Comparison of ENCODE assay signal across 8 mouse cellular contexts in the genomic region with DNA sequence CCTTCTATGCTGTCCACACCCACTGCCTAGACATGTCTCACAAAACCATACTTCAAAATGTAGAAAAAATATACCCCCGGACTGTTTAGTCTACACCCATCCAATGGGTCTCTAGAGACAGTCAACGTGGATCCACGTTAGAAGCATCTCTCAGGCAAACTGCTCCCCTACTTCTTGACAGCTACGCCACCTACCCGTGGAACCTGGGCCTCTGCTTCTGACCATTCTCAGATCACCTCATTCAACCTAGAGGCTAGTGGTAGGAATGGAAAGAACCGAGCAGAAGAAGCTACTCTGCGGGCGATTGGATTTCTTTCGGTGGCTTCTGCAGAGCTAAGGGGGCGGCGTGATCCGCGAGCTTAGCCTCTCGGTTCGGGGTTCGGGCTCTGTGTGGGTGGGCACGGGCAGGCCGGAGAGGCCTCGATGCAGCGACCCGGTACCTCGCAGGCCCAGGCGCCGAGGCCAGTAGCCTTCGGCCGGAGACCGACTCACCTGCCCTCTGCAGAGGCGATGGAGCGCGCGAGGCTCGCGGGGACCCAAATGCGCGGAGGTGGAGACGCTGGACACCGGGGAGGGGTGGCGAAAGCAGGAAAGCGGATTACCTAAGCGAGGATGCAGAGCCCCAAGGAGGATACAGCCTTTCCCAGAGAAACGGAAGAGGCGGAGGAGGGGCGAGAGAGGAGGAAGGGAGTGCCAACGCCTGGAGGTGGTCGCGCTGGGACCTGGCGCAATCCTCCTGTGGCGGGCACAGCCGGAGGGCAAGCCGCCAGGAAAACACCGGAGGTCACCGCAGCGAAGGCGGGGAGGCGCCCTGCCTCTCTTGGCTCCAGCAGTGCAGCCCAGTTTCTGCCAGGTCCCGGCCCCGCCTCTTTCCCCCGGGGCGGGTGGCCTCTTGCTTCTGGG. TPM values are rescaled to one million over a fixed set of nuclear protein-coding genes. Genes with fewer than 3 reads are reported as not detected.
DNase-seq lines count a peak whose midpoint lies in the region; ATAC-seq and TF ChIP-seq lines count a peak whose summit lies in the region.

A gene (minus strand): TSS at position 779 of the 903 bp plus-strand sequence.

- ATAC-seq in erythroblast, adult 5-6 weeks (replicated peaks; ENCODE audit: low FRiP score, poor library complexity, severe bottlenecking): peak; percentile 90
- peak; percentile 92 for ATAC-seq in kidney, embryonic 15.5 days (replicated peaks; ENCODE audit: low FRiP score)
- ATAC-seq in liver, embryonic 11.5 days (replicated peaks; ENCODE audit: low FRiP score): peak; percentile 75

- no peaks in the 10 kb centered on the region for H3K79me2 ChIP-seq in myocyte (ENCODE audit: control insufficient read depth, insufficient read depth)

- peak within 1 kb of the TSS; percentile 81 for H3K4me2 ChIP-seq in kidney, embryonic 15.5 days
- H3K4me2 ChIP-seq in liver, embryonic 11.5 days: peak within 1 kb of the TSS; percentile 96
- H3K4me2 ChIP-seq in myocyte (ENCODE audit: low read depth): peak within 1 kb of the TSS; percentile 82

- WGBS in heart, embryonic 10.5 days: 2% methylated on average over 58 of the region's 59 CpGs
- whole genome bisulfite sequencing in kidney, embryonic 15.5 days: under 1% methylated on average over 59 of the region's 59 CpGs
- under 1% methylated on average over 57 of the region's 59 CpGs for WGBS in liver, embryonic 11.5 days

- peaks cover 11% of the 10 kb centered on the region; the same call in 1 of the 2 replicates for H3K4me1 ChIP-seq in heart, embryonic 10.5 days
- peaks cover 16% of the 10 kb centered on the region for H3K4me1 ChIP-seq in kidney, embryonic 15.5 days
- H3K4me1 ChIP-seq in liver, embryonic 11.5 days (replicated peaks; ENCODE audit: control insufficient read depth, insufficient read depth, low read length): peaks cover 8% of the 10 kb centered on the region; the same call in 1 of the 2 replicates

- H3ac ChIP-seq in myocyte (ENCODE audit: control insufficient read depth, insufficient read length): no peak within 1 kb of the TSS

- no peaks in the 10 kb centered on the region for H3K36me3 ChIP-seq in heart, embryonic 10.5 days
- H3K36me3 ChIP-seq in kidney, embryonic 15.5 days: no peaks in the 10 kb centered on the region
- no peaks in the 10 kb centered on the region for H3K36me3 ChIP-seq in liver, embryonic 11.5 days (ENCODE audit: control insufficient read depth, insufficient read depth, low read length)
- no peaks in the 10 kb centered on the region for H3K36me3 ChIP-seq in myocyte (ENCODE audit: control insufficient read depth, insufficient read depth)

- H3K9ac ChIP-seq in kidney, embryonic 15.5 days: peak within 1 kb of the TSS; percentile 70
- peak within 1 kb of the TSS; percentile 72 for H3K9ac ChIP-seq in liver, embryonic 11.5 days (ENCODE audit: low read depth, low read length)

- DNase-seq in CD4-positive helper T cell, adult 2 months (ENCODE audit: low read depth, low spot score): peak; percentile 85
- DNase-seq in brain, adult 2 months (ENCODE audit: low read depth, low spot score): peak; percentile 94
- DNase-seq in heart, embryonic 10.5 days (ENCODE audit: low spot score): peak; percentile 78
- DNase-seq in liver, embryonic 11.5 days (ENCODE audit: low spot score): peak; percentile 72
- DNase-seq in spleen, postnatal 4 days (ENCODE audit: low spot score in 2 of 2): peak; percentile 70 to 85

- H3K27ac ChIP-seq in heart, embryonic 10.5 days: peak within 1 kb of the TSS; percentile 93
- peak within 1 kb of the TSS; percentile 74 for H3K27ac ChIP-seq in kidney, embryonic 15.5 days
- H3K27ac ChIP-seq in liver, embryonic 11.5 days (ENCODE audit: low read depth, low read length): no peak within 1 kb of the TSS

- peak within 1 kb of the TSS; percentile 73 for H3K4me3 ChIP-seq in heart, embryonic 10.5 days
- peak within 1 kb of the TSS; percentile 57 for H3K4me3 ChIP-seq in kidney, embryonic 15.5 days (replicated peaks)
- H3K4me3 ChIP-seq in liver, embryonic 11.5 days (ENCODE audit: low read depth, low read length): peak within 1 kb of the TSS; percentile 75
- H3K4me3 ChIP-seq in myocyte: peak within 1 kb of the TSS; percentile 46

- TF ChIP-seq POLR2A in myocyte (IDR thresholded peaks at IDR 0.05; ENCODE audit: insufficient read length, low read depth): peak; percentile 63

- no peaks in the 10 kb centered on the region for H3K9me3 ChIP-seq in heart, embryonic 10.5 days
- H3K9me3 ChIP-seq in kidney, embryonic 15.5 days (replicated peaks): no peaks in the 10 kb centered on the region
- H3K9me3 ChIP-seq in liver, embryonic 11.5 days (ENCODE audit: control insufficient read depth, low read length): no peaks in the 10 kb centered on the region

- H3K27me3 ChIP-seq in heart, embryonic 10.5 days (ENCODE audit: insufficient read depth, poor library complexity, severe bottlenecking): no peaks in the 10 kb centered on the region
- H3K27me3 ChIP-seq in kidney, embryonic 15.5 days: no peaks in the 10 kb centered on the region
- no peaks in the 10 kb centered on the region for H3K27me3 ChIP-seq in liver, embryonic 11.5 days (replicated peaks; ENCODE audit: control insufficient read depth, insufficient read depth, low read length)
- H3K27me3 ChIP-seq in myocyte (ENCODE audit: control insufficient read depth, insufficient read depth, insufficient read length): no peaks in the 10 kb centered on the region

TF ChIP-seq in myocyte, 11 proteins besides CTCF, POLR2A, EP300 and RAD21:
- TF ChIP-seq POLR2AphosphoS2 (IDR thresholded peaks at IDR 0.05; ENCODE audit: insufficient read length, low read depth) (no peak), TCF12 (IDR thresholded peaks at IDR 0.05; ENCODE audit: insufficient read depth, poor library complexity, severe bottlenecking) (no peak), USF1 (IDR thresholded peaks at IDR 0.05; ENCODE audit: low read depth) (no peak), MAX (IDR thresholded peaks at IDR 0.05; ENCODE audit: low read depth) (no peak), E2F4 (IDR thresholded peaks at IDR 0.05; ENCODE audit: insufficient read depth) (no peak), TCF3 (IDR thresholded peaks at IDR 0.05; ENCODE audit: insufficient read length, low read depth) (no peak), CEBPB (IDR thresholded peaks at IDR 0.05; ENCODE audit: insufficient read depth, poor library complexity, severe bottlenecking) (no peak), REST (IDR thresholded peaks at IDR 0.05; ENCODE audit: insufficient read depth, insufficient read length) (no peak), MYOD1 (IDR thresholded peaks at IDR 0.05; ENCODE audit: control insufficient read depth in 1 of 3, insufficient read length in 2 of 3, low read depth in 2 of 3) (no peak), SRF (IDR thresholded peaks at IDR 0.05; ENCODE audit: control insufficient read depth, insufficient read length, low read depth) (no peak), MYOG (IDR thresholded peaks at IDR 0.05; ENCODE audit: control insufficient read depth in 1 of 3, insufficient read depth in 1 of 3, insufficient read length in 2 of 3, low read depth in 2 of 3) (no peak)
TF ChIP-seq in myocyte: peak in this region for 0.

RNA-seq across cellular contexts. Expression of the gene that starts here (rescaled TPM):
- 2.7 and 4.6 TPM in 2 replicates for total RNA-seq in erythroblast, adult 5-6 weeks (2015; ENCODE audit: low replicate concordance)
- 5.2 and 6.5 TPM in 2 replicates for total RNA-seq in erythroblast, adult 5-6 weeks (2017; ENCODE audit: low replicate concordance)
- 13.8 and 15.5 TPM in 2 replicates for polyA plus RNA-seq in heart, embryonic 10.5 days (2016; fragmentation: Nextera tagmentation; extraction: Ambion mirVana)
- polyA plus RNA-seq in kidney, embryonic 15.5 days (2015; fragmentation: Nextera tagmentation; extraction: Ambion mirVana): 17.4 and 20.1 TPM in 2 replicates
- 7.0 and 7.7 TPM in 2 replicates for polyA plus RNA-seq in liver, embryonic 11.5 days (2014; fragmentation: Nextera tagmentation; extraction: Ambion mirVana)
- polyA plus RNA-seq in myocyte (2012; fragmentation: generic; extraction: Trizol): 3.6 TPM
